Mouse (Mus musculus) CH12.LX (cell line): ENCODE results near the gene Pom121l2. TPM values are rescaled to one million over a fixed set of nuclear protein-coding genes. Genes with fewer than 3 reads are reported as not detected.

Experiments used
- DNase-seq: peaks from one replicate; pipeline ENCODE4 v3.0.0-alpha.2; 2013; ENCODE audit errors: extremely low read depth
- H3K27ac ChIP-seq: 2 replicates; pipeline ENCODE4 v1.5.1; 2012; ENCODE audit warnings: low read depth, mild to moderate bottlenecking, control low read depth, moderate library complexity; ENCODE audit not compliant: insufficient read depth
- H3K27me3 ChIP-seq: replicated peaks from 2 replicates; pipeline ENCODE3; 2012; ENCODE audit warnings: inconsistent platforms
- H3K36me3 ChIP-seq, 2 experiments: replicated peaks in 1 of 2; 2 replicates each; pipeline versions ENCODE3 to v1.6.1; 2012; ENCODE audit warnings: inconsistent platforms in 1 of 2, low read length in 1 of 2, mild to moderate bottlenecking in 1 of 2, mixed read lengths in 1 of 2, moderate library complexity in 1 of 2; ENCODE audit not compliant: control insufficient read depth in 1 of 2, insufficient read depth in 1 of 2
- H3K4me1 ChIP-seq, 2 experiments: 2 replicates each; pipeline ENCODE4 v1.6.1; 2012; ENCODE audit warnings: inconsistent platforms in 1 of 2, moderate library complexity in 1 of 2; ENCODE audit not compliant: insufficient read depth in 2 of 2, control insufficient read depth in 1 of 2
- H3K4me2 ChIP-seq: 2 replicates; pipeline ENCODE4 v1.6.1; 2012; ENCODE audit warnings: low read depth, mild to moderate bottlenecking, control low read depth; ENCODE audit not compliant: poor library complexity, insufficient read depth, severe bottlenecking
- H3K4me3 ChIP-seq, 3 experiments: fragments of 150-350 bp in 1 of 3; sonication (generic) in 1 of 3; replicated peaks in 1 of 3; 2 replicates each; pipeline versions ENCODE3 to v1.5.1; 2011 to 2012; ENCODE audit warnings: low read depth in 2 of 3, low read length in 2 of 3, mild to moderate bottlenecking in 2 of 3, moderate library complexity in 2 of 3, control low read depth in 1 of 3, improper control_type of control experiment in 1 of 3, inconsistent platforms in 1 of 3, mixed read lengths in 1 of 3; ENCODE audit not compliant: poor library complexity in 1 of 3
- H3K79me2 ChIP-seq: replicated peaks from 2 replicates; pipeline ENCODE4 v1.6.1; 2012; ENCODE audit warnings: mild to moderate bottlenecking, moderate library complexity; ENCODE audit not compliant: control insufficient read depth, poor library complexity, insufficient read depth, severe bottlenecking; ENCODE audit errors: extremely low read depth
- H3K9ac ChIP-seq: 2 replicates; pipeline ENCODE4 v1.6.1; 2012; ENCODE audit warnings: low read depth, mild to moderate bottlenecking, control low read depth, moderate library complexity; ENCODE audit not compliant: insufficient read depth
- H3K9me3 ChIP-seq: replicated peaks from 2 replicates; pipeline ENCODE3; 2012; ENCODE audit warnings: low read length, inconsistent platforms, mixed read lengths
- BHLHE40 ChIP-seq: IDR thresholded peaks from 2 replicates; pipeline ENCODE4 v1.6.1; 2011; ENCODE audit warnings: mild to moderate bottlenecking, low read depth, low read length, improper control_type of control experiment
- CHD1 ChIP-seq: IDR thresholded peaks from 2 replicates; pipeline ENCODE4 v1.6.1; 2012; ENCODE audit warnings: low read depth, low read length, improper control_type of control experiment, inconsistent platforms
- CHD2 ChIP-seq: IDR thresholded peaks from 2 replicates; pipeline ENCODE4 v1.6.1; 2011; ENCODE audit warnings: low read length, improper control_type of control experiment
- E2F4 ChIP-seq: IDR thresholded peaks from 2 replicates; pipeline ENCODE4 v1.6.1; 2011; ENCODE audit warnings: low read depth, low read length, improper control_type of control experiment; ENCODE audit not compliant: insufficient replicate concordance
- ELF1 ChIP-seq: IDR thresholded peaks from 2 replicates; pipeline ENCODE4 v1.6.1; 2014; ENCODE audit warnings: low read depth, mild to moderate bottlenecking, inconsistent platforms, low read length, improper control_type of control experiment
- EP300 ChIP-seq: IDR thresholded peaks from 2 replicates; pipeline ENCODE4 v1.6.1; 2011; ENCODE audit warnings: low read length, improper control_type of control experiment
- ETS1 ChIP-seq: conservative IDR thresholded peaks from 2 replicates; pipeline ENCODE4 v1.6.1; 2012; ENCODE audit warnings: low read depth, mild to moderate bottlenecking, inconsistent platforms, low read length, improper control_type of control experiment, moderate library complexity
- HCFC1 ChIP-seq: IDR thresholded peaks from 2 replicates; pipeline ENCODE4 v1.6.1; 2012; ENCODE audit warnings: low read depth, mild to moderate bottlenecking, inconsistent platforms, low read length, improper control_type of control experiment
- IRF4 ChIP-seq: IDR thresholded peaks from 2 replicates; pipeline ENCODE4 v1.6.1; 2014; ENCODE audit warnings: low read depth, mild to moderate bottlenecking, inconsistent platforms, low read length, improper control_type of control experiment
- JUN ChIP-seq: IDR thresholded peaks from 2 replicates; pipeline ENCODE4 v1.6.1; 2011; ENCODE audit warnings: low read depth, mild to moderate bottlenecking, low read length, improper control_type of control experiment, moderate library complexity; ENCODE audit not compliant: insufficient read depth
- KAT2A ChIP-seq: IDR thresholded peaks from 2 replicates; pipeline ENCODE4 v1.6.1; 2012; ENCODE audit warnings: low read length, improper control_type of control experiment, inconsistent platforms; ENCODE audit not compliant: insufficient replicate concordance
- MAFK ChIP-seq: IDR thresholded peaks from 2 replicates; pipeline ENCODE4 v1.6.1; 2011; ENCODE audit warnings: low read length, improper control_type of control experiment; ENCODE audit not compliant: insufficient replicate concordance
- MAZ ChIP-seq: IDR thresholded peaks from 2 replicates; pipeline ENCODE4 v1.6.1; 2012; ENCODE audit warnings: low read depth, mild to moderate bottlenecking, inconsistent platforms, low read length, improper control_type of control experiment, moderate library complexity
- MEF2A ChIP-seq: IDR thresholded peaks from 2 replicates; pipeline ENCODE4 v1.6.1; 2014; ENCODE audit warnings: low read depth, mild to moderate bottlenecking, inconsistent platforms, low read length, improper control_type of control experiment, borderline replicate concordance
- MXI1 ChIP-seq: IDR thresholded peaks from 2 replicates; pipeline ENCODE4 v1.6.1; 2011; ENCODE audit warnings: mild to moderate bottlenecking, low read depth, low read length, improper control_type of control experiment
- MYC ChIP-seq: IDR thresholded peaks from 2 replicates; pipeline ENCODE4 v1.6.1; 2011; ENCODE audit warnings: low read depth, mild to moderate bottlenecking, improper control_type of control experiment, low read length
- NRF1 ChIP-seq: IDR thresholded peaks from 2 replicates; pipeline ENCODE4 v1.6.1; 2014; ENCODE audit warnings: low read depth, mild to moderate bottlenecking, inconsistent platforms, low read length, improper control_type of control experiment, moderate library complexity
- PAX5 ChIP-seq: IDR thresholded peaks from 2 replicates; pipeline ENCODE4 v1.6.1; 2012; ENCODE audit warnings: low read length, inconsistent platforms, mixed read lengths
- POLR2A ChIP-seq: IDR thresholded peaks from 2 replicates; pipeline ENCODE4 v1.6.1; 2011; ENCODE audit warnings: low read depth, mild to moderate bottlenecking, improper control_type of control experiment, low read length
- POLR2AphosphoS2 ChIP-seq: IDR thresholded peaks from 2 replicates; pipeline ENCODE4 v1.6.1; 2011; ENCODE audit warnings: low read depth, low read length, improper control_type of control experiment
- RAD21 ChIP-seq: IDR thresholded peaks from 2 replicates; pipeline ENCODE4 v1.6.1; 2011; ENCODE audit warnings: low read depth, mild to moderate bottlenecking, low read length, improper control_type of control experiment, moderate library complexity
- RCOR1 ChIP-seq: conservative IDR thresholded peaks from 2 replicates; pipeline ENCODE4 v1.6.1; 2012; ENCODE audit warnings: low read depth, mild to moderate bottlenecking, inconsistent platforms, low read length, improper control_type of control experiment
- SIN3A ChIP-seq: IDR thresholded peaks from 2 replicates; pipeline ENCODE4 v1.6.1; 2012; ENCODE audit warnings: low read length, improper control_type of control experiment, inconsistent platforms
- SMC3 ChIP-seq: IDR thresholded peaks from 2 replicates; pipeline ENCODE4 v1.6.1; 2011; ENCODE audit warnings: low read depth, low read length, improper control_type of control experiment
- TBP ChIP-seq: conservative IDR thresholded peaks from 2 replicates; pipeline ENCODE4 v1.6.1; 2011; ENCODE audit warnings: low read depth, low read length, improper control_type of control experiment
- TCF12 ChIP-seq: IDR thresholded peaks from 2 replicates; pipeline ENCODE4 v1.6.1; 2014; ENCODE audit warnings: low read depth, mild to moderate bottlenecking, inconsistent platforms, low read length, improper control_type of control experiment
- UBTF ChIP-seq: IDR thresholded peaks from 2 replicates; pipeline ENCODE4 v1.6.1; 2012; ENCODE audit warnings: low read depth, mild to moderate bottlenecking, inconsistent platforms, low read length, improper control_type of control experiment, moderate library complexity
- USF1 ChIP-seq: IDR thresholded peaks from 2 replicates; pipeline ENCODE4 v1.6.1; 2014; ENCODE audit warnings: low read depth, mild to moderate bottlenecking, inconsistent platforms, low read length, improper control_type of control experiment
- ZKSCAN1 ChIP-seq: IDR thresholded peaks from 2 replicates; pipeline ENCODE4 v1.6.1; 2012; ENCODE audit warnings: low read depth, inconsistent platforms, low read length, improper control_type of control experiment, borderline replicate concordance
- ZNF384 ChIP-seq: IDR thresholded peaks from 2 replicates; pipeline ENCODE4 v1.6.1; 2012; ENCODE audit warnings: low read depth, low read length, improper control_type of control experiment, inconsistent platforms
- dilution Hi-C: fragments of 300-500 bp; cut with MboI; formaldehyde crosslinking; loops from 2 replicates; pipeline ENCODE4 v1.14.3; 2020; ENCODE audit warnings: low sequenced_read_pairs; ENCODE audit not compliant: extremely low pct_unique_long_range_greater_than_20kb, extremely low pct_ligation_motif_present
- in situ Hi-C: fragments of 300-500 bp; cut with MboI; formaldehyde crosslinking; loops from 3 replicates; pipeline ENCODE4 v1.14.3; 2019; ENCODE audit warnings: low sequenced_read_pairs, low pct_ligation_motif_present, low pct_unique_long_range_greater_than_20kb, mixed read lengths
- polyA plus RNA-seq: library from polyadenylated mRNA; unstranded; fragments of >175 nt; gene quantifications from 2 replicates; pipeline ENCODE4 v1.2.1, GENCODE M21; 2012; ENCODE audit warnings: low read depth; ENCODE audit not compliant: insufficient read length
- total RNA-seq, 2 experiments: library from RNA; depleted of rRNA; stranded (reverse); fragments of 300-350 nt in 1 of 2; fragments of >200 nt in 1 of 2; gene quantifications; 2 replicates each; pipeline ENCODE4 v1.2.3; 2012 to 2014

Pom121l2 gene
- total and polyA plus RNA-seq, 3 experiments = not detected

DNA sequence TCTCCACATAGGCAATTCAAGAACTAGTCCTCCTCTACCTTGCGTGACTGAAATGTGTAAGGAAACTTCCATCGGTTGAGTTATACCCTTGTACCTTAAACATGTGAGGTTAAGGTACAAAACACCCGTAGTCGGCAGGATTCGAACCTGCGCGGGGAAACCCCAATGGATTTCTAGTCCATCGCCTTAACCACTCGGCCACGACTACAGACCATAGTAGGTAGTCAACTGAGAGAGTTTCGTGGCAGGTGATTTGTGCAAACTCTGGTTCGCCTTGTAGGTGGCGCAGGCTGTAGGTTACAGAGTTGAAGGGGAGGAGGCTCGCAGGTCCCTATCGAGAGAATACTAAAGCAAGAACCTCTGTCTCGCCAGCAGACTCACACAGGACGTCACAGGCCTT lies 44.0 kb upstream of the Pom121l2 start:
- dilution Hi-C loops = no loop called here
- peak; percentile 93 for DNase-seq
- 0 out of 2 replicates have a peak, but pooled peaks have one; percentile 10 for TF ChIP-seq POLR2A
- TF ChIP-seq ZKSCAN1 = peak; percentile 98
- no peak for TF ChIP-seq ZNF384
- TF ChIP-seq NRF1 = peak; percentile 66
- TF ChIP-seq CHD1 = no peak
- TF ChIP-seq E2F4 = peak; percentile 89
- peak; percentile 97 for TF ChIP-seq MAFK
- TF ChIP-seq BHLHE40 = no peak; the same call in 1 of the 2 replicates
- TF ChIP-seq UBTF = no peak
- no peak for TF ChIP-seq RCOR1
- 0 out of 2 replicates have a peak, but pooled peaks have one; percentile 18 for TF ChIP-seq KAT2A
- TF ChIP-seq SIN3A = no peak
- 0 out of 2 replicates have a peak, but pooled peaks have one; percentile 30 for TF ChIP-seq MYC
- TF ChIP-seq TBP = peak; percentile 99
- 0 out of 2 replicates have a peak, but pooled peaks have one; percentile 12 for TF ChIP-seq TCF12
- no peak for TF ChIP-seq MAZ
- peak; percentile 97 for TF ChIP-seq ELF1
- Histone ChIP-seq H3K27me3 (peaks cover 6% of the 10 kb centered on the region), H3K27ac (peak overlapping the region; percentile 39; the same call in 1 of the 2 replicates), H3K4me2 (peak overlapping the region; percentile 97), H3K9ac (peak overlapping the region; percentile 63), H3K4me1 (peaks cover 0 to 11% of the 10 kb centered on the region in 2 experiments; a peak in 2 of 4 replicates), H3K79me2 (no peaks in the 10 kb centered on the region), H3K36me3 (no peaks in the 10 kb centered on the region), H3K4me3 (peak overlapping the region; percentile 50 to 60 (median 56)), H3K9me3 (peaks cover 5% of the 10 kb centered on the region)
- in situ Hi-C loops = loop anchor here (25.0 kb wide), 3 partner anchors 225 to 1575 kb away; partner anchors contain the start of genes Hist1h2ai, Hist1h2bl, Hist1h2bm and Hist1h3h

DNA sequence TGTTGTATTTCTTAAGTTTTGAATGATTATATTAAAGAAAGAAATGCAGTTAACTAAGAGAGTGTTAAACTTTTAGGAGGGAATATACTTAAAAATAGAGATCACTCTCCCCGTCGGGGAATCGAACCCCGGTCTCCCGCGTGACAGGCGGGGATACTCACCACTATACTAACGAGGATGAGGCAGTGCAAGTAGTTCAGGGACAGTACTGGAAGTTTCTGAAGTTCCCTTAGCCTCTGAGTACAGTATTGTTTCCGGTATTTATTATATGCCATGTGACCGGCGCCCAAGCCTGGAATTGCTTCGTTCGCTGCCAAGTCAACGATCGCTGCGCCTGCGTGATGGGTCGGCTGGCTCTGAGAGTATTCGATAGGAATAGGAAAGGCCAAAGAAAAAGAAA lies 40.8 kb upstream of the Pom121l2 start:
- Histone ChIP-seq H3K9me3 (peaks cover 5% of the 10 kb centered on the region), H3K36me3 (no peaks in the 10 kb centered on the region), H3K4me3 (peak overlapping the region in 2 of 3 experiments; percentile 9 to 54), H3K4me2 (0 out of 2 replicates have a peak overlapping the region, but pooled peaks have one; percentile 36), H3K27me3 (peaks cover 6% of the 10 kb centered on the region), H3K9ac (no peak overlapping the region), H3K79me2 (no peaks in the 10 kb centered on the region), H3K27ac (no peak overlapping the region), H3K4me1 (peaks cover 0 to 16% of the 10 kb centered on the region in 2 experiments; a peak in 2 of 4 replicates)
- in situ Hi-C loops (loop anchor here (25.0 kb wide), 3 partner anchors 228 to 1572 kb away; partner anchors contain the start of genes Hist1h2ai, Hist1h2bl, Hist1h2bm and Hist1h3h), dilution Hi-C loops (no loop called here)
- peak; percentile 93 for DNase-seq
- peak; percentile 100 for TF ChIP-seq TBP
- TF ChIP-seq SMC3 = no peak
- TF ChIP-seq E2F4 = peak; percentile 74; the same call in 1 of the 2 replicates
- TF ChIP-seq RAD21 = no peak
- no peak for TF ChIP-seq RCOR1
- TF ChIP-seq ZKSCAN1 = no peak
- no peak for TF ChIP-seq POLR2A
- TF ChIP-seq CHD1 = no peak
- no peak for TF ChIP-seq MAZ
- peak; percentile 94 for TF ChIP-seq MAFK
- no peak for TF ChIP-seq MXI1
- no peak; the same call in 1 of the 2 replicates for TF ChIP-seq HCFC1
- TF ChIP-seq USF1 = peak; percentile 63; the same call in 1 of the 2 replicates
- no peak for TF ChIP-seq JUN
- peak; percentile 58 for TF ChIP-seq MYC
- TF ChIP-seq ETS1 = no peak
- TF ChIP-seq MEF2A = no peak
- TF ChIP-seq BHLHE40 = 0 out of 2 replicates have a peak, but pooled peaks have one; percentile 33
- TF ChIP-seq POLR2AphosphoS2 = no peak
- no peak for TF ChIP-seq PAX5
- no peak for TF ChIP-seq SIN3A
- no peak for TF ChIP-seq CHD2
- TF ChIP-seq EP300 = no peak
- TF ChIP-seq IRF4 = no peak
